Mouse (Mus musculus): ENCODE measurements around the gene Slc39a11.

- TF ChIP-seq CTCF (IDR thresholded peaks at IDR 0.05; ENCODE audit: extremely low read depth, insufficient read length, insufficient replicate concordance, low read depth, low read length) (no peak), POLR2A (IDR thresholded peaks at IDR 0.05; ENCODE audit: low read depth, low read length) (no peak)
Measured at GRCm38 (mm10) chr11:113263971-113264370, 385.9 kb downstream of the Slc39a11 start.

All from small intestine, adult 2 months (tissue).